Mouse (Mus musculus): Measurements from ENCODE around the gene Mrpl34.

- no peak for TF ChIP-seq CTCF (IDR thresholded peaks at IDR 0.05; ENCODE audit: borderline replicate concordance, extremely low read depth, insufficient read depth, insufficient read length)
- no peak for TF ChIP-seq POLR2A (IDR thresholded peaks at IDR 0.05; ENCODE audit: borderline replicate concordance, extremely low read depth, insufficient read depth, insufficient read length, poor library complexity, severe bottlenecking)
These were observed 20.0 kb downstream of the Mrpl34 start for GRCm38 (mm10) chr8:71484736-71485135.

Data from brain, embryonic 14.5 days (tissue).